8 mouse cellular contexts compared by ENCODE assay signal in the genomic region with DNA sequence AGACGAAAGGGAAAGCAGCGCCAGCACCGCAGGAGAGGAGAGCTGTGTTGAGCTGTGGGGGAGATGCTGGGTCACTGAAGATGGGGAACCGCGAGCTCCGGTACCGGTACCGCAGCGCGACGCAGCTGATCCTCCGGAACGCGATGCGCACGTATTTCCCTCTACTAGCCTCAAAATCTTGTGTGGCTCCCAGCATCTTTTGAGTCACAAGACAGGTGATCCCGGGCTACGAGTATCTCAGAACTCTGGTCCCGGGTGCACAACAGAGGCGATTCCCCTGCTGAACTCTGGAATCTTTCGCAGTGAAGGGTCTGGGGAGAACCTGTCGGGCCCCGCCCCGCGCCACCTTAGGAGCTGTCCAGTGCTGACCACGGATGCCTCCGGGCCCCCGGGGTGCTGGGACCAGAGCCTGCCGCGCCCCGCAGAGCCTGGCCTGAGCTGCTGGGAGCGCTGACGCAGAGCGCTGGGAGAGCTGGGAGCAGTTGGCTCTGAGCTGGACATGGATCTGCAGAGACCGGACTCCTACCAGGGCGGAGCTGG. TPM values are rescaled to one million over a fixed set of nuclear protein-coding genes. Genes with fewer than 3 reads are reported as not detected.
DNase-seq lines count a peak whose midpoint lies in the region; ATAC-seq lines count a peak whose summit lies in the region.

A gene (plus strand): TSS at position 70 of the 540 bp plus-strand sequence.

- H3K4me3 ChIP-seq in hindbrain, embryonic 12.5 days, result peak within 1 kb of the TSS; percentile 18; the same call in 1 of the 2 replicates
- H3K4me3 ChIP-seq in stomach, embryonic 16.5 days (replicated peaks; ENCODE audit: low read length), result no peak within 1 kb of the TSS

- ATAC-seq in hindbrain, embryonic 12.5 days (ENCODE audit: low FRiP score), result no peak
- peak; percentile 70 for ATAC-seq in megakaryocyte progenitor cell, adult 5-6 weeks (replicated peaks; ENCODE audit: poor library complexity)
- ATAC-seq in stomach, embryonic 16.5 days (ENCODE audit: insufficient read depth, low FRiP score), result peak; percentile 66
- no peak for ATAC-seq in erythroid progenitor cell, adult 5-6 weeks (replicated peaks; ENCODE audit: low FRiP score, poor library complexity, severe bottlenecking)

- H3K27ac ChIP-seq in hindbrain, embryonic 12.5 days, result no peak within 1 kb of the TSS
- no peak within 1 kb of the TSS for H3K27ac ChIP-seq in stomach, embryonic 16.5 days (ENCODE audit: low read length)

- DNase-seq in adrenal gland, adult 2 months, result peak; percentile 33
- DNase-seq in adrenal gland, adult 8-10 months, result no peak
- DNase-seq in B cell, adult 2 months, result peak; percentile 36 to 41
- DNase-seq in cerebellum, postnatal 10 days, result peak; percentile 22 to 28

- H3K4me2 ChIP-seq in hindbrain, embryonic 12.5 days (replicated peaks), result peak within 1 kb of the TSS; percentile 50
- no peak within 1 kb of the TSS; the same call in 1 of the 2 replicates for H3K4me2 ChIP-seq in stomach, embryonic 16.5 days (ENCODE audit: low read depth, low read length)

- H3K4me1 ChIP-seq in hindbrain, embryonic 12.5 days, result peaks cover 6% of the 10 kb centered on the region
- no peaks in the 10 kb centered on the region for H3K4me1 ChIP-seq in stomach, embryonic 16.5 days (ENCODE audit: control insufficient read depth, insufficient read depth, low read length)

- H3K9ac ChIP-seq in hindbrain, embryonic 12.5 days, result 0 out of 2 replicates have a peak within 1 kb of the TSS, but pooled peaks have one; percentile 15
- H3K9ac ChIP-seq in stomach, embryonic 16.5 days (ENCODE audit: low read length), result no peak within 1 kb of the TSS

- H3K9me3 ChIP-seq in hindbrain, embryonic 12.5 days (replicated peaks), result 0 out of 2 replicates have a peak, but pooled peaks cover 4% of the 10 kb centered on the region
- peaks cover 5% of the 10 kb centered on the region; the same call in 1 of the 2 replicates for H3K9me3 ChIP-seq in stomach, embryonic 16.5 days (replicated peaks; ENCODE audit: control insufficient read depth, low read length)

- H3K27me3 ChIP-seq in hindbrain, embryonic 12.5 days, result peaks cover 40% of the 10 kb centered on the region
- peaks cover 11% of the 10 kb centered on the region; the same call in 1 of the 2 replicates for H3K27me3 ChIP-seq in stomach, embryonic 16.5 days (ENCODE audit: control insufficient read depth, insufficient read depth, low read length)

- H3K36me3 ChIP-seq in hindbrain, embryonic 12.5 days, result no peaks in the 10 kb centered on the region
- H3K36me3 ChIP-seq in stomach, embryonic 16.5 days (ENCODE audit: control insufficient read depth, insufficient read depth, low read length), result no peaks in the 10 kb centered on the region

- 4% methylated on average over 36 of the region's 36 CpGs for WGBS in hindbrain, embryonic 12.5 days
- WGBS in stomach, embryonic 16.5 days, result 1% methylated on average over 36 of the region's 36 CpGs

RNA-seq across cellular contexts. Expression of the gene that starts here (rescaled TPM):
- total RNA-seq in adrenal gland, adult 2 months (2021), result under 1 TPM; 0.55 to 0.58 TPM
- polyA plus RNA-seq in adrenal gland, adult 2 months (2012; rRNA removed), result 0.15 and 0.36 TPM in 2 replicates
- 1 to 10 TPM in 3 of 4 experiments, under 1 TPM in 1; 0.58 to 1.8 (median 1.4) TPM for total RNA-seq in adrenal gland, adult 8-10 months (2022)
- 1.1 and 1.5 TPM in 2 replicates for polyA plus RNA-seq in hindbrain, embryonic 12.5 days (2016; fragmentation: Nextera tagmentation; extraction: Ambion mirVana)
- 4.6 and 9.6 TPM in 2 replicates for total RNA-seq in megakaryocyte progenitor cell, adult 5-6 weeks (2015)
- 8.5 and 13.9 TPM in 2 replicates for total RNA-seq in megakaryocyte progenitor cell, adult 5-6 weeks (2017)
- polyA plus RNA-seq in stomach, embryonic 16.5 days (2015; fragmentation: Nextera tagmentation; extraction: Ambion mirVana), result 2.2 and 2.3 TPM in 2 replicates
- total RNA-seq in erythroid progenitor cell, adult 5-6 weeks (2015; ENCODE audit: low replicate concordance), result 1.1 and 10.5 TPM in 2 replicates
- total RNA-seq in erythroid progenitor cell, adult 5-6 weeks (2017; ENCODE audit: low replicate concordance), result 4.0 and 5.8 TPM in 2 replicates

Comparison
In these comparisons a context has a peak if more than half of its experiments do, and no peak if none do; other contexts are left out.
1. Peak in DNase-seq in adrenal gland, adult 2 months; RNA of the gene not detected or under 1 TPM.
2. ATAC-seq: peak in megakaryocyte progenitor cell, adult 5-6 weeks (single experiment) and stomach, embryonic 16.5 days (single experiment); none in hindbrain, embryonic 12.5 days (single experiment) and erythroid progenitor cell, adult 5-6 weeks (single experiment).